Mouse (Mus musculus): ENCODE measurements at regions not wholly inside any gene's neighbourhood (a gene's known extent, or its start where the extent isn't known, plus 50 kb on each side); places are given as distances from the start of the nearest gene placed in this dataset.

- no peak for DNase-seq (ENCODE audit: inconsistent age in 2 of 2, low spot score in 1 of 2)
These were observed 532.0 kb downstream of the Ptprc start for GRCm38 (mm10) chr1:137643508-137643907.

GRCm38 (mm10) chr1:137640848-137641247 is 534.7 kb downstream of the Ptprc start:
- no peak for DNase-seq (ENCODE audit: inconsistent age in 2 of 2, low spot score in 1 of 2)

GRCm38 (mm10) chr1:137636947-137637346 is 538.6 kb downstream of the Ptprc start:
- DNase-seq (ENCODE audit: inconsistent age in 2 of 2, low spot score in 1 of 2), result no peak

GRCm38 (mm10) chr1:137636321-137636944 is 539.1 kb downstream of the Ptprc start:
- DNase-seq (ENCODE audit: inconsistent age in 2 of 2, low spot score in 1 of 2), result no peak

- no peak for DNase-seq (ENCODE audit: inconsistent age in 2 of 2, low spot score in 1 of 2)
These were observed 539.7 kb downstream of the Ptprc start for GRCm38 (mm10) chr1:137635781-137636180.

GRCm38 (mm10) chr1:137631546-137631945 is 544.0 kb downstream of the Ptprc start:
- no peak for DNase-seq (ENCODE audit: inconsistent age in 2 of 2, low spot score in 1 of 2)

- DNase-seq (ENCODE audit: inconsistent age in 2 of 2, low spot score in 1 of 2), result peak in 1 of 2 experiments; percentile 26
These were observed 554.8 kb downstream of the Ptprc start for GRCm38 (mm10) chr1:137620672-137621071.

- DNase-seq (ENCODE audit: inconsistent age in 2 of 2, low spot score in 1 of 2), result no peak
These were observed 557.3 kb downstream of the Ptprc start for GRCm38 (mm10) chr1:137618231-137618630.

GRCm38 (mm10) chr1:137617513-137617912 is 558.0 kb downstream of the Ptprc start:
- DNase-seq (ENCODE audit: inconsistent age in 2 of 2, low spot score in 1 of 2), result no peak

GRCm38 (mm10) chr1:137606716-137607115 is 568.8 kb downstream of the Ptprc start:
- no peak for DNase-seq (ENCODE audit: inconsistent age in 2 of 2, low spot score in 1 of 2)

- DNase-seq (ENCODE audit: inconsistent age in 2 of 2, low spot score in 1 of 2), result no peak
These were observed 569.4 kb downstream of the Ptprc start for GRCm38 (mm10) chr1:137605890-137606663.

GRCm38 (mm10) chr1:137593732-137594131 is 581.8 kb downstream of the Ptprc start:
- no peak for DNase-seq (ENCODE audit: inconsistent age in 2 of 2, low spot score in 1 of 2)

GRCm38 (mm10) chr1:137591891-137592290 is 583.6 kb downstream of the Ptprc start:
- no peak for DNase-seq (ENCODE audit: inconsistent age in 2 of 2, low spot score in 1 of 2)

- DNase-seq (ENCODE audit: inconsistent age in 2 of 2, low spot score in 1 of 2), result no peak
These were observed 584.2 kb downstream of the Ptprc start for GRCm38 (mm10) chr1:137591295-137591694.

- DNase-seq (ENCODE audit: inconsistent age in 2 of 2, low spot score in 1 of 2), result no peak
These were observed 586.9 kb downstream of the Ptprc start for GRCm38 (mm10) chr1:137588304-137589300.

- no peak for DNase-seq (ENCODE audit: inconsistent age in 2 of 2, low spot score in 1 of 2)
These were observed 587.9 kb downstream of the Ptprc start for GRCm38 (mm10) chr1:137587481-137588228.

GRCm38 (mm10) chr1:137584696-137585095 is 590.8 kb downstream of the Ptprc start:
- no peak for DNase-seq (ENCODE audit: inconsistent age in 2 of 2, low spot score in 1 of 2)

GRCm38 (mm10) chr1:137584104-137584675 is 591.3 kb downstream of the Ptprc start:
- no peak for DNase-seq (ENCODE audit: inconsistent age in 2 of 2, low spot score in 1 of 2)

- no peak for DNase-seq (ENCODE audit: inconsistent age in 2 of 2, low spot score in 1 of 2)
These were observed 597.9 kb downstream of the Ptprc start for GRCm38 (mm10) chr1:137577639-137578038.

GRCm38 (mm10) chr1:137576174-137576573 is 599.3 kb downstream of the Ptprc start:
- DNase-seq (ENCODE audit: inconsistent age in 2 of 2, low spot score in 1 of 2), result no peak

Data from adrenal gland, adult (tissue).